Mouse (Mus musculus): ENCODE measurements at regions not wholly inside any gene's neighbourhood (a gene's known extent, or its start where the extent isn't known, plus 50 kb on each side); places are given as distances from the start of the nearest gene placed in this dataset.

GRCm38 (mm10) chr15:96874145-96874544, 174.6 kb upstream of the Slc38a2 start:
- no peaks in the 10 kb centered on the region for H3K27me3 ChIP-seq (ENCODE audit: control insufficient read depth, insufficient read depth, low read length)
- no peaks in the 10 kb centered on the region for H3K4me1 ChIP-seq (replicated peaks; ENCODE audit: control insufficient read depth, insufficient read depth, low read length)
- DNase-seq, result no peak
- no peaks in the 10 kb centered on the region for H3K36me3 ChIP-seq (ENCODE audit: control insufficient read depth, insufficient read depth, low read length)
- no peak overlapping the region for H3K4me3 ChIP-seq (ENCODE audit: control insufficient read depth, insufficient read depth, low read length)
- WGBS, result 95% methylated on average over 8 of the region's 8 CpGs
- no peak for TF ChIP-seq POLR2A (IDR thresholded peaks at IDR 0.05; ENCODE audit: control insufficient read depth, extremely low read depth, insufficient read depth, low read length, poor library complexity)
- TF ChIP-seq CTCF (IDR thresholded peaks at IDR 0.05; ENCODE audit: borderline replicate concordance, control insufficient read depth, extremely low read depth, insufficient read depth, low read length, poor library complexity), result no peak
- H3K27ac ChIP-seq (ENCODE audit: control insufficient read depth, insufficient read depth, low read length), result no peak overlapping the region

DNA sequence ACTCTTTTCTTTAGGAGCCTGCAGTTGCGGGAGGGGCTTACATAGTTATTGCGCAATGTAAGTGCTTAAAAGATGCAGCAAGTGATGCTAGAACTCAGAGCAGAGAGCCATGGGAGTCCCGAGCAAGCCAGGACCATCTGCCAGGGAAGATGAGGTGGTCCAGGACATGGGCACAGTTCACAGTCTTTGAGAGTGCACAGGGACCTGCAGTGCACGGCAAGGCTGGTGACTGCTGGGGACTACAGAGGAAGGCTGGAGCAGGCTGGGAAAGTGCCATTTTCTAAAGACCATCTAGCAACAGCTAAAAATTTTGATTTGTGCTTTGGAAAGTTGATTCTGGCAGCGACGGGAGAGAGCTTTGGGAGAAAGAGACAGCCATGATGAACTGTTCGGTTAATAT, 174.0 kb upstream of the Slc38a2 start:
- no peak for DNase-seq
- Histone ChIP-seq H3K4me1 (replicated peaks; ENCODE audit: control insufficient read depth, insufficient read depth, low read length) (no peaks in the 10 kb centered on the region), H3K4me3 (ENCODE audit: control insufficient read depth, insufficient read depth, low read length) (no peak overlapping the region), H3K27ac (ENCODE audit: control insufficient read depth, insufficient read depth, low read length) (no peak overlapping the region), H3K36me3 (ENCODE audit: control insufficient read depth, insufficient read depth, low read length) (no peaks in the 10 kb centered on the region), H3K27me3 (ENCODE audit: control insufficient read depth, insufficient read depth, low read length) (no peaks in the 10 kb centered on the region)
- TF ChIP-seq CTCF (IDR thresholded peaks at IDR 0.05; ENCODE audit: borderline replicate concordance, control insufficient read depth, extremely low read depth, insufficient read depth, low read length, poor library complexity) (no peak), POLR2A (IDR thresholded peaks at IDR 0.05; ENCODE audit: control insufficient read depth, extremely low read depth, insufficient read depth, low read length, poor library complexity) (no peak)
- WGBS, result 94% methylated on average over 7 of the region's 7 CpGs

GRCm38 (mm10) chr15:96873126-96873525, 173.6 kb upstream of the Slc38a2 start:
- 80% methylated on average over 4 of the region's 4 CpGs for WGBS
- H3K4me3 ChIP-seq (ENCODE audit: control insufficient read depth, insufficient read depth, low read length), result no peak overlapping the region
- no peaks in the 10 kb centered on the region for H3K27me3 ChIP-seq (ENCODE audit: control insufficient read depth, insufficient read depth, low read length)
- no peaks in the 10 kb centered on the region for H3K4me1 ChIP-seq (replicated peaks; ENCODE audit: control insufficient read depth, insufficient read depth, low read length)
- H3K27ac ChIP-seq (ENCODE audit: control insufficient read depth, insufficient read depth, low read length), result no peak overlapping the region
- no peak for DNase-seq
- TF ChIP-seq POLR2A (IDR thresholded peaks at IDR 0.05; ENCODE audit: control insufficient read depth, extremely low read depth, insufficient read depth, low read length, poor library complexity) (no peak), CTCF (IDR thresholded peaks at IDR 0.05; ENCODE audit: borderline replicate concordance, control insufficient read depth, extremely low read depth, insufficient read depth, low read length, poor library complexity) (no peak)
- no peaks in the 10 kb centered on the region for H3K36me3 ChIP-seq (ENCODE audit: control insufficient read depth, insufficient read depth, low read length)

DNA sequence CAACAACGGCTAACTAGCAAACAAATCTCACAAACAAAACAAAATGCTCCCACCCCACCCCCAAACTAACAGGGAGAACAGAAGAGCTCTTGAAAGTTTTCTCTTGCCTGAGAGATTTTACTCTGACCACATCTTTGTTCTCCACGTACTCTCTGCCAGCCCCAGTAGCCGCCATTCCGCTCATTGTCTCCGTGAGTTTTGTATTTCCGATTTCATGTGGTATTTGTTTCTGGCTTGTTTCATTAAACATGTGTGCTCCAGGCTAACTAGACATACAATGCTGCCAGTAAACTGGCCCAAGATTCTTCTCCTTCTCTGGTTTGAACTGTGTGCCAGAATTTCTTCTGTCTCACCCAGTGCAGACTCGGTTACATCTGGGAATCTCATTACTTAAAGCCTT, 168.2 kb upstream of the Slc38a2 start:
- DNase-seq, result no peak
- TF ChIP-seq POLR2A (IDR thresholded peaks at IDR 0.05; ENCODE audit: control insufficient read depth, extremely low read depth, insufficient read depth, low read length, poor library complexity) (no peak), CTCF (IDR thresholded peaks at IDR 0.05; ENCODE audit: borderline replicate concordance, control insufficient read depth, extremely low read depth, insufficient read depth, low read length, poor library complexity) (no peak)
- 94% methylated on average over 7 of the region's 7 CpGs for WGBS
- Histone ChIP-seq H3K27me3 (ENCODE audit: control insufficient read depth, insufficient read depth, low read length) (no peaks in the 10 kb centered on the region), H3K4me3 (ENCODE audit: control insufficient read depth, insufficient read depth, low read length) (no peak overlapping the region), H3K4me1 (replicated peaks; ENCODE audit: control insufficient read depth, insufficient read depth, low read length) (no peaks in the 10 kb centered on the region), H3K27ac (ENCODE audit: control insufficient read depth, insufficient read depth, low read length) (no peak overlapping the region), H3K36me3 (ENCODE audit: control insufficient read depth, insufficient read depth, low read length) (no peaks in the 10 kb centered on the region)

GRCm38 (mm10) chr15:96865932-96866331, 166.4 kb upstream of the Slc38a2 start:
- no peak overlapping the region for H3K4me3 ChIP-seq (ENCODE audit: control insufficient read depth, insufficient read depth, low read length)
- H3K36me3 ChIP-seq (ENCODE audit: control insufficient read depth, insufficient read depth, low read length), result no peaks in the 10 kb centered on the region
- no peak for DNase-seq
- H3K4me1 ChIP-seq (replicated peaks; ENCODE audit: control insufficient read depth, insufficient read depth, low read length), result no peaks in the 10 kb centered on the region
- no peak for TF ChIP-seq CTCF (IDR thresholded peaks at IDR 0.05; ENCODE audit: borderline replicate concordance, control insufficient read depth, extremely low read depth, insufficient read depth, low read length, poor library complexity)
- TF ChIP-seq POLR2A (IDR thresholded peaks at IDR 0.05; ENCODE audit: control insufficient read depth, extremely low read depth, insufficient read depth, low read length, poor library complexity), result no peak
- H3K27me3 ChIP-seq (ENCODE audit: control insufficient read depth, insufficient read depth, low read length), result no peaks in the 10 kb centered on the region
- no peak overlapping the region for H3K27ac ChIP-seq (ENCODE audit: control insufficient read depth, insufficient read depth, low read length)
- 95% methylated on average over 7 of the region's 7 CpGs for WGBS

- Histone ChIP-seq H3K4me1 (replicated peaks; ENCODE audit: control insufficient read depth, insufficient read depth, low read length) (no peaks in the 10 kb centered on the region), H3K4me3 (ENCODE audit: control insufficient read depth, insufficient read depth, low read length) (no peak overlapping the region), H3K27ac (ENCODE audit: control insufficient read depth, insufficient read depth, low read length) (no peak overlapping the region), H3K36me3 (ENCODE audit: control insufficient read depth, insufficient read depth, low read length) (no peaks in the 10 kb centered on the region), H3K27me3 (ENCODE audit: control insufficient read depth, insufficient read depth, low read length) (no peaks in the 10 kb centered on the region)
- DNase-seq, result no peak
- 91% methylated on average over 3 of the region's 3 CpGs for WGBS
- TF ChIP-seq POLR2A (IDR thresholded peaks at IDR 0.05; ENCODE audit: control insufficient read depth, extremely low read depth, insufficient read depth, low read length, poor library complexity) (no peak), CTCF (IDR thresholded peaks at IDR 0.05; ENCODE audit: borderline replicate concordance, control insufficient read depth, extremely low read depth, insufficient read depth, low read length, poor library complexity) (no peak)
Observed at GRCm38 (mm10) chr15:96857709-96858108, 158.2 kb upstream of the Slc38a2 start.
